Mouse (Mus musculus) hindbrain, embryonic 16.5 days (tissue): ENCODE results near the gene Psma4. TPM values are rescaled to one million over a fixed set of nuclear protein-coding genes. Genes with fewer than 3 reads are reported as not detected.

Experiments
- ATAC-seq: fragments of 200-750 bp; cut with Nextera tagmentation; 2 replicates; pipeline ENCODE4 v1.8.0; 2017; ENCODE audit warnings: moderate TSS enrichment, moderate library complexity
- H3K27ac ChIP-seq: fragments of 300-500 bp; sonication (generic); 2 replicates; pipeline ENCODE4 v1.5.1; 2014; ENCODE audit warnings: low read depth, mild to moderate bottlenecking, control low read depth, low read length, moderate library complexity
- H3K27me3 ChIP-seq: fragments of 300-500 bp; sonication (generic); replicated peaks from 2 replicates; pipeline ENCODE4 v1.6.1; 2014; ENCODE audit warnings: low read length; ENCODE audit not compliant: control insufficient read depth, insufficient read depth
- H3K36me3 ChIP-seq: fragments of 300-500 bp; sonication (generic); 2 replicates; pipeline ENCODE4 v1.6.1; 2014; ENCODE audit warnings: mild to moderate bottlenecking, low read length, moderate library complexity, mixed read lengths; ENCODE audit not compliant: control insufficient read depth, insufficient read depth
- H3K4me1 ChIP-seq: fragments of 300-500 bp; sonication (generic); 2 replicates; pipeline ENCODE4 v1.6.1; 2014; ENCODE audit warnings: low read depth, low read length; ENCODE audit not compliant: control insufficient read depth, insufficient read depth
- H3K4me2 ChIP-seq: fragments of 300-500 bp; sonication (generic); 2 replicates; pipeline ENCODE4 v1.6.1; 2014; ENCODE audit warnings: mild to moderate bottlenecking, low read length, control low read depth, moderate library complexity
- H3K4me3 ChIP-seq: fragments of 300-500 bp; sonication (generic); 2 replicates; pipeline ENCODE4 v1.5.1; 2014; ENCODE audit warnings: mild to moderate bottlenecking, low read length, control low read depth, moderate library complexity
- H3K9ac ChIP-seq: fragments of 300-500 bp; sonication (generic); 2 replicates; pipeline ENCODE4 v1.6.1; 2014; ENCODE audit warnings: low read depth, mild to moderate bottlenecking, control low read depth, low read length, moderate library complexity
- H3K9me3 ChIP-seq: fragments of 300-500 bp; sonication (generic); 2 replicates; pipeline ENCODE4 v1.6.1; 2014; ENCODE audit warnings: mild to moderate bottlenecking, low read length, moderate library complexity; ENCODE audit not compliant: control insufficient read depth
- WGBS: fragments of 180-500 bp; shearing (Covaris S2); extraction: QIAGEN DNeasy Blood & Tissue Kit; methylation state at CpG from one replicate; pipeline ENCODE4 v1.1.7; 2014; 5-methylcytosine and 5-hydroxymethylcytosine counted together
- polyA plus RNA-seq: library from polyadenylated mRNA; unstranded; fragments of >200 nt; fragmentation: Nextera tagmentation; extraction: Ambion mirVana; gene quantifications from 2 replicates; pipeline ENCODE4 v1.2.1, GENCODE M21; 2015

Psma4 gene
- polyA plus RNA-seq, result 256 and 265 TPM in 2 replicates

GRCm38 (mm10) chr9:54950575-54951321 is at the start of gene Psma4, which contains the start of gene AY074887:
Gene Psma4, plus strand, starts transcription at chr9:54950790.
Gene AY074887, minus strand, starts transcription at chr9:54950998.
- H3K9ac ChIP-seq, result peak within 1 kb of the TSS; percentile 90
- peaks cover 12% of the 10 kb centered on the region for H3K36me3 ChIP-seq
- H3K9me3 ChIP-seq, result no peaks in the 10 kb centered on the region
- peak within 1 kb of the TSS; percentile 92 for H3K27ac ChIP-seq
- peaks cover 12% of the 10 kb centered on the region for H3K4me1 ChIP-seq
- H3K27me3 ChIP-seq, result no peaks in the 10 kb centered on the region
- WGBS, result under 1% methylated on average over 60 of the region's 65 CpGs
- peak within 1 kb of the TSS; percentile 73 for H3K4me2 ChIP-seq
- H3K4me3 ChIP-seq, result peak within 1 kb of the TSS; percentile 92
- ATAC-seq, result peak; percentile 100

GRCm38 (mm10) chr9:54909446-54909845 is 41.1 kb upstream of the Psma4 start:
- WGBS, result 93% methylated on average over 5 of the region's 5 CpGs
- no peak overlapping the region for H3K4me3 ChIP-seq
- peaks cover 17% of the 10 kb centered on the region for H3K36me3 ChIP-seq
- no peak for ATAC-seq
- H3K9ac ChIP-seq, result no peak overlapping the region
- H3K4me1 ChIP-seq, result no peaks in the 10 kb centered on the region
- no peak overlapping the region for H3K4me2 ChIP-seq
- H3K27me3 ChIP-seq, result no peaks in the 10 kb centered on the region
- H3K27ac ChIP-seq, result no peak overlapping the region
- no peaks in the 10 kb centered on the region for H3K9me3 ChIP-seq

- H3K9me3 ChIP-seq, result no peaks in the 10 kb centered on the region
- no peaks in the 10 kb centered on the region for H3K36me3 ChIP-seq
- no peak overlapping the region for H3K4me2 ChIP-seq
- H3K27me3 ChIP-seq, result no peaks in the 10 kb centered on the region
- H3K27ac ChIP-seq, result no peak overlapping the region
- no peak overlapping the region for H3K4me3 ChIP-seq
- 77% methylated on average over 7 of the region's 7 CpGs for WGBS
- no peak for ATAC-seq
- H3K4me1 ChIP-seq, result peaks cover 2% of the 10 kb centered on the region; the same call in 1 of the 2 replicates
- no peak overlapping the region for H3K9ac ChIP-seq
Observed at GRCm38 (mm10) chr9:54915576-54915975, 35.0 kb upstream of the Psma4 start.

- peak overlapping the region; percentile 88 for H3K4me2 ChIP-seq
- no peaks in the 10 kb centered on the region for H3K36me3 ChIP-seq
- H3K27ac ChIP-seq, result peak overlapping the region; percentile 16; the same call in 1 of the 2 replicates
- H3K27me3 ChIP-seq, result no peaks in the 10 kb centered on the region
- WGBS, result 76% methylated on average over 8 of the region's 8 CpGs
- ATAC-seq, result no peak
- H3K4me1 ChIP-seq, result peaks cover 2% of the 10 kb centered on the region; the same call in 1 of the 2 replicates
- no peaks in the 10 kb centered on the region for H3K9me3 ChIP-seq
- H3K9ac ChIP-seq, result no peak overlapping the region
- H3K4me3 ChIP-seq, result peak overlapping the region; percentile 57
Observed at GRCm38 (mm10) chr9:54916401-54916800, 34.2 kb upstream of the Psma4 start.

- H3K4me3 ChIP-seq, result peak within 1 kb of the TSS; percentile 57
- no peaks in the 10 kb centered on the region for H3K9me3 ChIP-seq
- no peaks in the 10 kb centered on the region for H3K27me3 ChIP-seq
- peaks cover 2% of the 10 kb centered on the region; the same call in 1 of the 2 replicates for H3K4me1 ChIP-seq
- WGBS, result under 1% methylated on average over 33 of the region's 34 CpGs
- H3K9ac ChIP-seq, result peak within 1 kb of the TSS; percentile 73
- H3K27ac ChIP-seq, result peak within 1 kb of the TSS; percentile 16
- ATAC-seq, result peak; percentile 100
- no peaks in the 10 kb centered on the region; the same call in 1 of the 2 replicates for H3K36me3 ChIP-seq
- peak within 1 kb of the TSS; percentile 88 for H3K4me2 ChIP-seq
Observed at GRCm38 (mm10) chr9:54917010-54917677, 33.4 kb upstream of the Psma4 start, which contains the start of gene Hykk. Gene Hykk, plus strand, starts transcription at chr9:54917283.

GRCm38 (mm10) chr9:54918191-54918590 is 32.4 kb upstream of the Psma4 start:
- peaks cover 2% of the 10 kb centered on the region; the same call in 1 of the 2 replicates for H3K4me1 ChIP-seq
- H3K27ac ChIP-seq, result no peak overlapping the region
- H3K9ac ChIP-seq, result no peak overlapping the region
- peak overlapping the region; percentile 88; the same call in 1 of the 2 replicates for H3K4me2 ChIP-seq
- peaks cover 6% of the 10 kb centered on the region for H3K36me3 ChIP-seq
- H3K9me3 ChIP-seq, result no peaks in the 10 kb centered on the region; the same call in 1 of the 2 replicates
- no peaks in the 10 kb centered on the region for H3K27me3 ChIP-seq
- ATAC-seq, result no peak
- H3K4me3 ChIP-seq, result no peak overlapping the region
- WGBS, result 79% methylated on average over 2 of the region's 2 CpGs

GRCm38 (mm10) chr9:54918781-54919180 is 31.8 kb upstream of the Psma4 start:
- ATAC-seq, result no peak
- H3K4me2 ChIP-seq, result no peak overlapping the region
- WGBS, result 96% methylated on average over 5 of the region's 5 CpGs
- no peaks in the 10 kb centered on the region; the same call in 1 of the 2 replicates for H3K9me3 ChIP-seq
- no peaks in the 10 kb centered on the region for H3K27me3 ChIP-seq
- H3K27ac ChIP-seq, result no peak overlapping the region
- H3K36me3 ChIP-seq, result peaks cover 6% of the 10 kb centered on the region
- H3K4me1 ChIP-seq, result peaks cover 2% of the 10 kb centered on the region; the same call in 1 of the 2 replicates
- no peak overlapping the region for H3K4me3 ChIP-seq
- H3K9ac ChIP-seq, result no peak overlapping the region

GRCm38 (mm10) chr9:54919946-54920345 is 30.6 kb upstream of the Psma4 start:
- H3K4me3 ChIP-seq, result no peak overlapping the region

GRCm38 (mm10) chr9:54930741-54931140 is 19.8 kb upstream of the Psma4 start:
- no peaks in the 10 kb centered on the region for H3K27me3 ChIP-seq
- no peaks in the 10 kb centered on the region for H3K4me1 ChIP-seq
- H3K27ac ChIP-seq, result no peak overlapping the region
- H3K4me3 ChIP-seq, result no peak overlapping the region
- H3K9me3 ChIP-seq, result no peaks in the 10 kb centered on the region
- no peaks in the 10 kb centered on the region for H3K36me3 ChIP-seq
- 98% methylated on average over 1 of the region's 1 CpGs for WGBS
- no peak overlapping the region for H3K9ac ChIP-seq
- no peak overlapping the region for H3K4me2 ChIP-seq
- ATAC-seq, result no peak

More at GRCm38 (mm10) chr9:54919946-54920345, 30.6 kb upstream of the Psma4 start:
- no peak for ATAC-seq
- 59% methylated on average over 4 of the region's 4 CpGs for WGBS
- H3K9me3 ChIP-seq, result no peaks in the 10 kb centered on the region; the same call in 1 of the 2 replicates
- H3K27me3 ChIP-seq, result no peaks in the 10 kb centered on the region
- no peak overlapping the region for H3K4me2 ChIP-seq
- H3K27ac ChIP-seq, result no peak overlapping the region
- peaks cover 6% of the 10 kb centered on the region for H3K36me3 ChIP-seq
- H3K4me1 ChIP-seq, result peaks cover 2% of the 10 kb centered on the region; the same call in 1 of the 2 replicates
- no peak overlapping the region for H3K9ac ChIP-seq
